Mouse (Mus musculus) hindbrain, embryonic 13.5 days (tissue): ENCODE results near the gene Otub2. TPM values are rescaled to one million over a fixed set of nuclear protein-coding genes. Genes with fewer than 3 reads are reported as not detected.

Experiments used
- polyA plus RNA-seq: library from polyadenylated mRNA; unstranded; fragments of >200 nt; fragmentation: Nextera tagmentation; extraction: Ambion mirVana; gene quantifications from 2 replicates; pipeline ENCODE4 v1.2.1, GENCODE M21; 2015

The Otub2 gene
- polyA plus RNA-seq, 1 experiment from 2014 or later = 21.5 TPM

Other genes with a start within 250 kb of the Otub2 start
- gene Prima1, start 146.5 kb upstream of the Otub2 start, polyA plus RNA-seq = 1.3 and 1.7 TPM in 2 replicates
- gene Fam181a, start 77.7 kb upstream of the Otub2 start, polyA plus RNA-seq = 9.0 and 10.4 TPM in 2 replicates
- 1.00 and 1.0 TPM in 2 replicates for gene Asb2, start 32.7 kb upstream of the Otub2 start, polyA plus RNA-seq
- 0.78 and 0.92 TPM in 2 replicates for gene 9330161L09Rik, start 19.1 kb downstream of the Otub2 start, polyA plus RNA-seq
- gene Ddx24, start 37.1 kb downstream of the Otub2 start, polyA plus RNA-seq = 173 and 174 TPM in 2 replicates
- gene Ifi27, start 45.5 kb downstream of the Otub2 start, polyA plus RNA-seq = 9.3 and 12.6 TPM in 2 replicates
- gene Ifi27l2a, start 55.0 kb downstream of the Otub2 start, polyA plus RNA-seq = 4.2 and 4.6 TPM in 2 replicates
- gene Ifi27l2b, start 68.5 kb downstream of the Otub2 start, polyA plus RNA-seq = not detected in 2 replicates
- 2.5 and 3.0 TPM in 2 replicates for gene Ppp4r4, start 143.6 kb downstream of the Otub2 start, polyA plus RNA-seq
- gene Serpina10, start 242.8 kb downstream of the Otub2 start, polyA plus RNA-seq = not detected in 2 replicates